ENCODE assay signal across 22 mouse cellular contexts in genomic region chr8:120823331-120823730, GRCm38 (mm10).
"Had no signal": no experiment of that assay in that cellular context is flagged by ENCODE, and none has a peak within 500 bp of the region (broad histone marks: within the 10 kb centered on the region; RNA-seq: fewer than 3 reads in every experiment).

No protein-coding gene starts in this region.

- H3K27me3 ChIP-seq: stomach, embryonic 15.5 days had no signal

- H3K36me3 ChIP-seq: kidney, embryonic 15.5 days; limb, embryonic 12.5 days; limb, embryonic 15.5 days; midbrain, embryonic 10.5 days; midbrain, embryonic 13.5 days; neural tube, embryonic 13.5 days; stomach, embryonic 15.5 days had no signal

- ATAC-seq: intestine, postnatal 0 days; midbrain, embryonic 13.5 days; midbrain, embryonic 16.5 days had no signal

- H3K4me2 ChIP-seq: kidney, embryonic 15.5 days; limb, embryonic 12.5 days; limb, embryonic 15.5 days; midbrain, embryonic 13.5 days; neural tube, embryonic 13.5 days; stomach, embryonic 15.5 days had no signal

- H3K4me1 ChIP-seq: limb, embryonic 15.5 days; midbrain, embryonic 13.5 days; neural tube, embryonic 13.5 days had no signal

- H3K9ac ChIP-seq: kidney, embryonic 15.5 days; limb, embryonic 12.5 days; limb, embryonic 15.5 days; liver, embryonic 14.5 days; midbrain, embryonic 13.5 days; neural tube, embryonic 13.5 days; stomach, embryonic 15.5 days had no signal

- DNase-seq: kidney, adult 2 months; kidney, postnatal 10 days; kidney, postnatal 36 days; left cerebral cortex, postnatal 4 days; lung, adult 18-20 months; lung, postnatal 14 days; retina, postnatal 1 day; right cerebral cortex, postnatal 25 days; thymus, postnatal 25 days had no signal

- H3K9me3 ChIP-seq: limb, embryonic 15.5 days; midbrain, embryonic 10.5 days; midbrain, embryonic 13.5 days; stomach, embryonic 15.5 days had no signal

- H3K27ac ChIP-seq: kidney, embryonic 15.5 days; limb, embryonic 12.5 days; limb, embryonic 15.5 days; liver, embryonic 14.5 days; macrophage; midbrain, embryonic 10.5 days; midbrain, embryonic 13.5 days; neural tube, embryonic 13.5 days; stomach, embryonic 15.5 days had no signal

- H3K4me3 ChIP-seq: kidney, embryonic 15.5 days; limb, embryonic 12.5 days; limb, embryonic 15.5 days; megakaryocyte, embryonic 14.5 days; midbrain, embryonic 10.5 days; midbrain, embryonic 13.5 days; myocyte; neural tube, embryonic 13.5 days; stomach, embryonic 15.5 days had no signal
